Mouse (Mus musculus) heart, postnatal 14 days (tissue): ENCODE measurements around the gene Krt7. TPM values are rescaled to one million over a fixed set of nuclear protein-coding genes. Genes with fewer than 3 reads are reported as not detected.

Experiments
- DNase-seq, 2 experiments: peaks; one replicate each; pipeline ENCODE4 v3.0.0; 2021 to 2022
- intact Hi-C: fragments of 180-260 bp; cut with DNase I; formaldehyde crosslinking; loops from one replicate; pipeline ENCODE4 v1.15.1; 2025
- total RNA-seq, 2 experiments: library from RNA; stranded (reverse); gene quantifications; 2 replicates each; pipeline ENCODE4 v1.2.3; 2021

Krt7 gene
- total RNA-seq, 2 experiments from 2014 or later = 3.2 to 3.4 TPM

- no peak for DNase-seq
- intact Hi-C loops = no loop called here
Measured at GRCm38 (mm10) chr15:101375956-101376775, 34.7 kb upstream of the Krt7 start.

GRCm38 (mm10) chr15:101376776-101377061 is 34.1 kb upstream of the Krt7 start:
- intact Hi-C loops = no loop called here
- no peak for DNase-seq

GRCm38 (mm10) chr15:101378646-101379045 is 32.2 kb upstream of the Krt7 start:
- DNase-seq = no peak
- intact Hi-C loops = no loop called here

GRCm38 (mm10) chr15:101381758-101382157 is 29.1 kb upstream of the Krt7 start:
- DNase-seq = peak in 1 of 2 experiments; percentile 57
- intact Hi-C loops = no loop called here

- intact Hi-C loops = no loop called here
- peak; percentile 64 to 70 for DNase-seq
Measured at GRCm38 (mm10) chr15:101382811-101383210, 28.0 kb upstream of the Krt7 start.

- intact Hi-C loops = no loop called here
- no peak for DNase-seq
Measured at GRCm38 (mm10) chr15:101384610-101385009, 26.2 kb upstream of the Krt7 start.

- DNase-seq = no peak
- intact Hi-C loops = no loop called here
Measured at GRCm38 (mm10) chr15:101385064-101385463, 25.8 kb upstream of the Krt7 start.

GRCm38 (mm10) chr15:101387176-101387575 is 23.7 kb upstream of the Krt7 start:
- intact Hi-C loops = no loop called here
- no peak for DNase-seq

GRCm38 (mm10) chr15:101388034-101388541 is 22.8 kb upstream of the Krt7 start:
- no peak for DNase-seq
- intact Hi-C loops = loop anchor here (2.0 kb wide), 1 partner anchor 47 kb away; no protein-coding TSS in a partner anchor

GRCm38 (mm10) chr15:101390203-101390602 is 20.6 kb upstream of the Krt7 start:
- DNase-seq = no peak
- intact Hi-C loops = no loop called here

GRCm38 (mm10) chr15:101392251-101392650 is 18.6 kb upstream of the Krt7 start:
- DNase-seq = no peak
- intact Hi-C loops = no loop called here

- DNase-seq = no peak
- intact Hi-C loops = no loop called here
Measured at GRCm38 (mm10) chr15:101394908-101395307, 15.9 kb upstream of the Krt7 start.

GRCm38 (mm10) chr15:101396466-101396865 is 14.4 kb upstream of the Krt7 start:
- no peak for DNase-seq
- intact Hi-C loops = no loop called here

GRCm38 (mm10) chr15:101396921-101397320 is 13.9 kb upstream of the Krt7 start:
- no peak for DNase-seq
- intact Hi-C loops = no loop called here

GRCm38 (mm10) chr15:101397683-101398082 is 13.2 kb upstream of the Krt7 start:
- intact Hi-C loops = no loop called here
- no peak for DNase-seq

GRCm38 (mm10) chr15:101398269-101398668 is 12.6 kb upstream of the Krt7 start:
- intact Hi-C loops = no loop called here
- peak; percentile 44 to 53 for DNase-seq

GRCm38 (mm10) chr15:101412188-101412587 is 1.3 kb downstream of the Krt7 start:
- intact Hi-C loops = no loop called here
- DNase-seq = no peak

- peak in 1 of 2 experiments; percentile 24 for DNase-seq
- intact Hi-C loops = no loop called here
Measured at GRCm38 (mm10) chr15:101413916-101414635, 3.2 kb downstream of the Krt7 start.

GRCm38 (mm10) chr15:101414807-101415565 is 4.1 kb downstream of the Krt7 start:
- intact Hi-C loops = no loop called here
- DNase-seq = no peak

- intact Hi-C loops = no loop called here
- no peak for DNase-seq
Measured at GRCm38 (mm10) chr15:101418950-101419349, 8.1 kb downstream of the Krt7 start.

- peak in 1 of 2 experiments; percentile 46 for DNase-seq
- intact Hi-C loops = no loop called here
Measured at GRCm38 (mm10) chr15:101420903-101421302, 10.1 kb downstream of the Krt7 start.
